Mouse (Mus musculus): Measurements from ENCODE around the gene Dtl.

Dtl gene

GRCm38 (mm10) chr1:191579524-191579923, 4.2 kb upstream of the Dtl start:
- DNase-seq (ENCODE audit: low spot score): no peak

- peak; percentile 71 for DNase-seq (ENCODE audit: low spot score)
These were observed 380 bp downstream of the Dtl start for GRCm38 (mm10) chr1:191574871-191575457.

GRCm38 (mm10) chr1:191573906-191574639, 1.3 kb downstream of the Dtl start:
- no peak for DNase-seq (ENCODE audit: low spot score)

- no peak for DNase-seq (ENCODE audit: low spot score)
These were observed 4.9 kb downstream of the Dtl start for GRCm38 (mm10) chr1:191570415-191570814.

GRCm38 (mm10) chr1:191569625-191570024, 5.7 kb downstream of the Dtl start:
- DNase-seq (ENCODE audit: low spot score): no peak

- DNase-seq (ENCODE audit: low spot score): no peak
These were observed 7.5 kb downstream of the Dtl start for GRCm38 (mm10) chr1:191567859-191568258.

- no peak for DNase-seq (ENCODE audit: low spot score)
These were observed 12.4 kb downstream of the Dtl start for GRCm38 (mm10) chr1:191562823-191563365.

- no peak for DNase-seq (ENCODE audit: low spot score)
These were observed 15.6 kb downstream of the Dtl start for GRCm38 (mm10) chr1:191559779-191560178.

GRCm38 (mm10) chr1:191557109-191557508, 18.2 kb downstream of the Dtl start:
- no peak for DNase-seq (ENCODE audit: low spot score)

GRCm38 (mm10) chr1:191550786-191551185, 24.6 kb downstream of the Dtl start:
- DNase-seq (ENCODE audit: low spot score): no peak

GRCm38 (mm10) chr1:191543747-191544146, 31.6 kb downstream of the Dtl start:
- no peak for DNase-seq (ENCODE audit: low spot score)

GRCm38 (mm10) chr1:191541619-191542018, 33.7 kb downstream of the Dtl start:
- DNase-seq (ENCODE audit: low spot score): no peak

GRCm38 (mm10) chr1:191541014-191541413, 34.3 kb downstream of the Dtl start:
- no peak for DNase-seq (ENCODE audit: low spot score)

- no peak for DNase-seq (ENCODE audit: low spot score)
These were observed 35.0 kb downstream of the Dtl start for GRCm38 (mm10) chr1:191540300-191540699.

- DNase-seq (ENCODE audit: low spot score): peak; percentile 21
These were observed 40.4 kb downstream of the Dtl start for GRCm38 (mm10) chr1:191534896-191535295.

- DNase-seq (ENCODE audit: low spot score): peak; percentile 23
These were observed 44.3 kb downstream of the Dtl start for GRCm38 (mm10) chr1:191531023-191531422.

- no peak for DNase-seq (ENCODE audit: low spot score)
These were observed 45.9 kb downstream of the Dtl start for GRCm38 (mm10) chr1:191529406-191529805.

- no peak for DNase-seq (ENCODE audit: low spot score)
These were observed 47.3 kb downstream of the Dtl start for GRCm38 (mm10) chr1:191527921-191528612.

- no peak for DNase-seq (ENCODE audit: low spot score)
These were observed 48.3 kb downstream of the Dtl start for GRCm38 (mm10) chr1:191527089-191527488.

- no peak for DNase-seq (ENCODE audit: low spot score)
These were observed 53.9 kb downstream of the Dtl start for GRCm38 (mm10) chr1:191521395-191521794.

- DNase-seq (ENCODE audit: low spot score): no peak
These were observed 54.7 kb downstream of the Dtl start for GRCm38 (mm10) chr1:191520669-191521068.

GRCm38 (mm10) chr1:191520194-191520593, 55.1 kb downstream of the Dtl start:
- DNase-seq (ENCODE audit: low spot score): no peak

All from testis, postnatal 10 days (tissue).